Mouse (Mus musculus): ENCODE results near the gene Gp9. TPM values are rescaled to one million over a fixed set of nuclear protein-coding genes. Genes with fewer than 3 reads are reported as not detected.

The Gp9 gene
- polyA plus RNA-seq, 1 experiment, result 2,862 TPM

DNA sequence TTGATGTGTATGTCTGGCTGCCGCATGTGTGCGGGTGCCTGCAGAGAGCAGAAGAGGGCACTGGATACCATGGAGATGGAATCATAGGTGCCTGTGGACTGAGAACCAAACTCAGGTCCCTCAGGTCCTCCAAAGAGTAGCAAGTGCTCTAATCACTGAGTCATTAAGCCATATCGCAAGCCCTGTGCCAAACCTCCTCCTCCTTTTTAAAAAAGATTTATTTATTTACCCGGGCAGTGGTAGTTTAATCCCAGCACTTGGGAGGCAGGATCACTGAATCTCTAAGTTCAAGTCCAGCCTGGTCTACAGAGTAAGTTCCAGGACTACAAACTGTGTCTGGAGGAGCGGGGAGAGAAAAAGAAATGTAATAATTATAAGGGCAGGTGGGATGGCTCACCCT, 36.6 kb downstream of the Gp9 start:
- TF ChIP-seq FLI1 (IDR thresholded peaks at IDR 0.05; ENCODE audit: low read length), result no peak
- no peak for TF ChIP-seq GATA1 (IDR thresholded peaks at IDR 0.05; ENCODE audit: borderline replicate concordance, low read length)
- peaks cover 55% of the 10 kb centered on the region for H3K4me1 ChIP-seq
- H3K27me3 ChIP-seq (replicated peaks), result no peaks in the 10 kb centered on the region
- peaks cover 69% of the 10 kb centered on the region for H3K36me3 ChIP-seq (replicated peaks; ENCODE audit: low read length)
- no peaks in the 10 kb centered on the region for H3K9me3 ChIP-seq
- H3K4me3 ChIP-seq (replicated peaks), result no peak overlapping the region

DNA sequence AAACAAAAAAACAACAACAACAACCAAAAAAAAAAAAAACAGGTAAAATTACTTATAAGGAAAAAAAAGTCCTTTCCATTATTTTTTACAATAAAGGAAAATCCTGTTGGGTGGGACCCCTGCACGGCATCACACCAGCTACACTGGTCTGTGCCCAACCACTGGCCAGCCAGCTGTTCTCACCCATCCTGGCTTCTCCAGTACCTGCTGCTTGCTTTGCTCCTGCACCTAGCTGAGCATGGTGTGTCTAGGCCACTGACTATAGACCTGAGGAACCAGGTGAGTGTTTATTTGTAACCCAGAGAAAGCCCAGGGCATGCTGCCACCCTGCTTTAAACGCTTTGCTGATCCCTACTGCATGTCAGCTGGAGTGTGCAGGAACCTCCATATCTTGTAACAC, 42.5 kb downstream of the Gp9 start:
- no peaks in the 10 kb centered on the region for H3K27me3 ChIP-seq (replicated peaks)
- peaks cover 35% of the 10 kb centered on the region for H3K4me1 ChIP-seq
- peaks cover 98% of the 10 kb centered on the region for H3K36me3 ChIP-seq (replicated peaks; ENCODE audit: low read length)
- TF ChIP-seq GATA1 (IDR thresholded peaks at IDR 0.05; ENCODE audit: borderline replicate concordance, low read length) (no peak), FLI1 (IDR thresholded peaks at IDR 0.05; ENCODE audit: low read length) (no peak)
- no peaks in the 10 kb centered on the region for H3K9me3 ChIP-seq
- H3K4me3 ChIP-seq (replicated peaks), result no peak overlapping the region

Other genes starting within 250 kb of the Gp9 start
- gene Arhgap25, start 244.8 kb upstream of the Gp9 start, polyA plus RNA-seq (2012; ENCODE audit: insufficient read depth, low replicate concordance), result 8.3 TPM in 1 of 2 replicates, not detected in the other
- gene Prokr1, start 187.3 kb upstream of the Gp9 start, polyA plus RNA-seq (2012; ENCODE audit: insufficient read depth, low replicate concordance), result 0.51 and 1.1 TPM in 2 replicates
- 4.5 and 5.3 TPM in 2 replicates for gene Aplf, start 105.9 kb upstream of the Gp9 start, polyA plus RNA-seq (2012; ENCODE audit: insufficient read depth, low replicate concordance)
- gene Efcc1, start 47.2 kb upstream of the Gp9 start, polyA plus RNA-seq (2012; ENCODE audit: insufficient read depth, low replicate concordance), result 1.2 TPM in 1 of 2 replicates, not detected in the other
- 27.5 and 77.6 TPM in 2 replicates for gene Rab43, start 34.1 kb downstream of the Gp9 start, polyA plus RNA-seq (2012; ENCODE audit: insufficient read depth, low replicate concordance)
- 13.2 TPM in 1 of 2 replicates, not detected in the other for gene Gm45140, start 57.7 kb downstream of the Gp9 start, polyA plus RNA-seq (2012; ENCODE audit: insufficient read depth, low replicate concordance)
- gene Isy1, start 60.7 kb downstream of the Gp9 start, polyA plus RNA-seq (2012; ENCODE audit: insufficient read depth, low replicate concordance), result 5.6 and 34.7 TPM in 2 replicates
- gene Cnbp, start 73.0 kb downstream of the Gp9 start, polyA plus RNA-seq (2012; ENCODE audit: insufficient read depth, low replicate concordance), result 44.0 and 59.4 TPM in 2 replicates
- gene Copg1, start 109.7 kb downstream of the Gp9 start, polyA plus RNA-seq (2012; ENCODE audit: insufficient read depth, low replicate concordance), result 6.8 and 8.2 TPM in 2 replicates
- 1.5 TPM in 1 of 2 replicates, not detected in the other for gene Hmces, start 135.9 kb downstream of the Gp9 start, polyA plus RNA-seq (2012; ENCODE audit: insufficient read depth, low replicate concordance)
- 13.7 and 33.8 TPM in 2 replicates for gene H1fx, start 203.6 kb downstream of the Gp9 start, polyA plus RNA-seq (2012; ENCODE audit: insufficient read depth, low replicate concordance)